Mouse (Mus musculus) kidney, postnatal 25 days (tissue): Measurements from ENCODE around the gene Synrg.

ENCODE experiments used
- DNase-seq, 2 experiments: peaks; one replicate each; pipeline ENCODE4 v3.0.0; 2021; ENCODE audit warnings: mixed read lengths in 2 of 2

Synrg gene

DNA sequence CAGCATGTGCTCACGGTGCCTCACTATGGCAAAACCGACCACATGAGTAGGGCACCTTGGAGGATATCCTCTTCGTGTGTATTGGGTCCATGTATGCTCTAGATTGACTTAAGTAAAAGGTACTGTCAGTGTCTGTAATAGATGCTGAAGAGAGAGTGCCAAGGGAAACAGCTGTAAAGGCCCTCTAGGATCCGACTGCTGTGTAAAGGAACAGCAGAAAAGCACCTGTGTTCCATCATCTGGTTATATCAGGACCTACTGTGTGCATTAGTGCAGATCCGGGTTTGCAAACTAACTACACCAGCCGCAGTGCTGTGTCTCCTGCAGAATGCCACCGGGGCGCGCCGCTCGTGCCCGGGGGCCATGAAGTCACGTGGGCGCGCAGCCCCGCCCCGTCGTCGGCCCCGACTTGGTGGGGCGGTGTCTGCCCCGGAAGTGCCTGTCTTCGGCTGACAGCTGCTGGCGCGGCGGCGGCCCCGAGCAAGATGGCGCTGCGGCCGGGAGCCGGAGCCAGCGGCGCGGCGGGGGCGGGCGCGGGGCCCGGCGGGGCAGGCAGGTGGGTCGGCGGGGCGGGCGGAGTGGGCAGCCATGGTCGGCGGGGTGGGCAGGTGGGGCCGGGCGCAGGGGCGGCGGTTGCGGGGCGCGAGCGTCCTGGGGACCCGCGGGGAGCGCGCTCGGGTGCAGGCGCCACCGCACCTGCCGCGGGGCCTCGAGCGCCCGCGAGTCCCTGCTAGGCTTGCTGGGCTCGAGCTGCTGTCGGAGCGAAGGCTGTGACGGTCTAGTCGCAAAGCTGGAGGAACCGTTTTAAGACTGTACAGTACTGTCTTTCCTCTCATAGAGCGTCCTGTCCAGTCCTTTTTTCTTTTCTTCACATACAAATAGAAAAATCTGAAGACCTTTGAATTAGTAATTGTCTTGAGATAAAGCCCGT lies at the start of gene Synrg:
TSS of gene Synrg (plus strand) at position 438 of the 931 bp plus-strand sequence.
- peak; percentile 92 to 96 for DNase-seq

DNA sequence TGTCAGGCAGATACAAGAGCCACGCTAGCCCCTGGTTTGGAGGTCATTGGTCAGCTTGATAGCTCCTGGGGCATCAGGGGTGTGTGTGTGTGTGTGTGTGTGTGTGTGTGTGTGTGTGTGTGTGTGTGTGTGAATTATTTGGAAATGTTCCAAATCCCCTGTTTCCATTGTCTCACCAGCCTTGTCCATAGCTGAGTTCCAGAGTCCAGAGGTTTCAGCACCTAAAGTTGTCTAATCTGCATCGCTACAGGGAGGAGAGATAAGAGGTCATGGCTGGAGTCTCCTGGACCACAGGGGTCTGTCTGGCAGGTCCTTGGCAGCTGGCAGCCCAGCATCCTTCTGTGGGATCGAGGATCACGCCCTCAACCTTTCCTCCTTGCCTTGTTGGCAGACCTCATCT lies 49.7 kb upstream of the Synrg start:
- no peak for DNase-seq

DNA sequence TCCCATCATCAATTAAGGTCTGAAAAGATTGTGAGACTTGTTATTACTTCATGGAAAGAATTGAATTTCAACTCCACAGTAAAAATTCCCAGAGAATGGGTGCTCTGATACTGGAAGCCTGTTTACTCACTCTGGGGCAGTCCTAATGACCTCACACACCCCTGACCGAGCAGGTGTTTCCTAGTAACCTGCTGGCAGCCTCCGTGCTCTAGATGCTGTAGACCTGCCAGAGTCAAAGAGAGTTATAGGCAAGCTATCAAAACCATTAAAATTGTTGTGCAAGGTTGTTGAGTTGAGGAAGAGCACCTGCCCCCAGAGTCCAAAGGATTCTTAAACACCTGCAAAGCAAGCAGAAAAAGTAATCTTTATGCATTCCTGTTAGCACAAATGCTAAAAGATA lies 41.6 kb upstream of the Synrg start:
- DNase-seq = peak in 1 of 2 experiments; percentile 54

DNA sequence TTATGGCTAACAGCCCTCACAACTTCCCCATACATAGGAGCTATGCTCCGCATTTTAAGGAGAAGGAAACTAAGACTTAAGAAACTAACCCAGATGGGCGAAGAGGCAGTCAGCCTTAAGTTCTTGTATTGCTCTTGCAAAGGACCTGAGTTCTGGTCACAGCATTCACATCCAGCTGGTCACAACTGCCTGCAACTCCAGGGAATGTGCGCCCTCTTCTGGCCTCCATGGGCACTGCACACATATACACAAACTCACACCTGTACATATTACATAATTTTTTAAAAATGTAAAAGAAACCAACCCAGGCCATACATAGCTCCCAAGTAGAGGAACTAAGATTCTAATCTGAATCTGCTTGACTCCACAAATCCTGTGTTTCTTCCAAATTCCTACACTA lies 37.1 kb upstream of the Synrg start:
- peak in 1 of 2 experiments; percentile 37 for DNase-seq

DNA sequence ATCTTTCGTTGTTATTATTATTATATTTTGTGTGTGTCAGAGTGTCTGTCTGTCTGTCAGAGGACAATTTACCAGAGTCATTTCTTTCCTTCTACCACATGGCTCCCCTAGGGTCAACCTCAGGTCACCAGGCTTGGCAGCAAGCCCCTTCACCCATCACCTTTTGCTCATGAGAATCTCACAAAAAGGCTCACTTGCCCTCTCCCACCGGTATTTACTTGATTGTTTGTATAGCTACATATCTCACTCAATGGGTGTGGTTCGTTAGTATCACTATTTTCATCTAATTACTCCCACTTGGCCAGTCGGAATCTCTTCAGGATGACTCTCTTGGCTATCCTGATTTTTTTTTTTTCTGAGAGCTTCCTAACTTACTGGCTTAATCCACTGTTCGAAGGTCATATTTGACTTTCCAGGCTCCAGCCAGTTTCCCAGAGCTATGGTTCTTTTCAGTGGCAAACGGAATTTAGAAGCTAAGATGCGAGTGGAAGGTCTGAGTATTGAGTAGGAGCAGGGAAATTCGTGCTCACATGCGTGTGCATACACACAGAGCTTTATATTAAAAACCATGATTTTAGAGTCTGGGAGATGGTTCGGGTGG lies 31.6 kb upstream of the Synrg start:
- DNase-seq = no peak

DNA sequence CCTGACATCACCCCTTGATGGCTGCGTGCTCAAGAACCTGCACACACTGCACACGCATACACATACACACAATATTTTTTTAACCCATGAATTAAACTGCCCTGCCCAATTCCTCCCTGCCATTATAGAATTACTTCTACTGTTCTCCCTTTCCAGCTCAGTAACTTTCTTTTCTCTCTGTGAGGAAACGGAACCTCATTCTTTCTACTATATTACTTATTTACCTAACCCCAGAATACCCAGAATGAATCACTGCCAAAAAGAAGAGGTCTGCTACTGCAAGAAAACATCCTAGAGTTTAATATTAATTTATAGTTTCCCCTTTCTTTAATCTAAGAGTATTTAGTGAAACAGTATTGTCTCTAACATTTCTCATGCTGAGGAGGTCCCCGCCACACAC lies 30.9 kb upstream of the Synrg start:
- no peak for DNase-seq

DNA sequence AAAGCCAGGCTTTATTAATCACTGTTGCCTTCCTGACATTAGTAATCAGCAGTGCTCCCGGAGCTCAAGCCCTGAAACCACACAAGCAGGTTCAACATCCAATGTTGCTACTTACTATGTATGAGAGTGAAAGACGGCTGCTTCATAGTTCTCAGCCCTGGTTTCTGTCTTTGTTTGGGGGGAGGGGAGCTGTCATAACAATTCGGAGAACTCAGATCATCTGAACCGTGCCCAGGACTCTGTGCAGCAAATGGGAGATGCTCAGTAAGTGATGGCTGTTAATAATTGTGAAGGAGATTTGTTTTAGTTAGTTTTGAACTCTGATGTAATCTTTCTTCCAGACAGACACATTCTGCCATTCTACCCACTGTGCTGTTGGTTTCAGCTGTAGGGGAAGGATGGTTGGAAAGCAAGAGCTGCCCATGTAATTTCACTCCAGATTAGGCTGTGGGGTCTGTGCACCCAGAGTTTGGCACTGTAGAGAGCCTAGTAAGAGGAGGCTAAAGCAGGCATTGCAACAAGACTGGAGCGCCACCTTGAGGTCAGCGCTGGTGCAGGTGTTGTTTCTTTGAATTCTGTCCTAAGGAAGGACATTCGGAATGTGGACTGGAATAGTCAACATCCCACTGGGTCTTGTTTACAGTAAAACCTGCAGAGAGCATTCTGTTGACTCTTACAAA lies 28.1 kb upstream of the Synrg start:
- peak; percentile 87 to 93 for DNase-seq

DNA sequence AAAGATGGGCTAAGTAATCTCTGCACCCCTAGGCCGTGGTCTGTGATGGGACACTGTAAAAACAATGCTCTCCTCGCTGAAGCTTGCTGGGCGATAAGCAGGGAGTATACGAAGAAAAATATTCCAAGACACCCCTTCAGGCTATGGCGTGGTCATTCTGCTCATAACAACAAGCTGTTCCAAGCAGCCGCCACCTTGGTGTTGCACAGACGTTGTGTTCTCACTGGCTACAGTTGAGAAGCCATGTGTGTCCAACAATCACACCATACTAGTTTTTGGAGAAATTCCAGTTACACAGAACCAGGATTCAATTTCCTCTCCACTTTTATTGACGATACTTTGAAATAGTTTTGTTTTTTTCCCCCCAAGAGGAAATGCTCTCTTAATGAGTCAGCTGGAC lies 25.7 kb upstream of the Synrg start:
- DNase-seq = peak in 1 of 2 experiments; percentile 48

DNA sequence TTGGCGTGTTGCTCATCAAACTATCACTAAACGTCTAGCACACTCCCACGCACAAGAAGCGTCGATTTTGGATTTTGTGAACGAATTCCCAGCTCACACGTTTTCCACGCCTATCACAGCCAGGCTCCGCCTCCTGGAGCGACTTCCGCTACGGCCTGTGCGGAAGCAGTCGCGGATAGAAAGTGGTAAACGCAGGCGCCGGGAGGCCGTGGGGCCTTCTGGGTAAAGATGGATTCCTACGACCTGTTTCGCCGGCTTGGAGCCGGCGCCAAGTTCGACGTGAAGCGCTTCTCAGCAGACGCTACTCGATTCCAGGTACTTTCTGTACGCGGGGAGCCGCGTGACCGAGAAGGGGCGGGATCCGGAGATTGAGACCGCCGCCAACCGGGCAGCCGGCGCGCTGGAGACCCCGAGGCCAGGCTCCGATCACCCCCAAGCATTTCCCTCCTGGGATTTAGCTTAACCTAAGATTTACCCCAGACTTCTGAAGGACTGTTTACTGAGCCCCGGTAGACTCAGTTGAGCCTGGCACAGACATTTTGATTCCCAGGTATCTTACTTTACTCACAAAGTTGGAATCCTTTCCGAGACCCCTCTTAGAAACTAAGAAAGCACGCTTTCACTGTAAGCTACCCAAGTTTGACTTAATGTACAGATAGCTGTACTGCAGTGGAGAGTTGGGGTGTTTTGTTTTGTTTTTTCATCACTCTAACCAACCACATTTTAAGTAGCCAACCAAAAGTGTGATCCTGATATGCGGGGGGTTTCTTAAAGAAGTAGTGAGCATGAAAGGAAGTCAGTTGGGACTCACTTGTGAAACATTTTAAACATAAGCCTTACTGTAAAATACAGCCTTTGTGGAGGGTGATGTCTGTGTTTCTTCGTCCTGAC lies 22.0 kb upstream of the Synrg start, which contains the start of gene Ddx52:
TSS of gene Ddx52 (plus strand) at position 113 of the 891 bp plus-strand sequence.
- peak; percentile 93 to 95 for DNase-seq

DNA sequence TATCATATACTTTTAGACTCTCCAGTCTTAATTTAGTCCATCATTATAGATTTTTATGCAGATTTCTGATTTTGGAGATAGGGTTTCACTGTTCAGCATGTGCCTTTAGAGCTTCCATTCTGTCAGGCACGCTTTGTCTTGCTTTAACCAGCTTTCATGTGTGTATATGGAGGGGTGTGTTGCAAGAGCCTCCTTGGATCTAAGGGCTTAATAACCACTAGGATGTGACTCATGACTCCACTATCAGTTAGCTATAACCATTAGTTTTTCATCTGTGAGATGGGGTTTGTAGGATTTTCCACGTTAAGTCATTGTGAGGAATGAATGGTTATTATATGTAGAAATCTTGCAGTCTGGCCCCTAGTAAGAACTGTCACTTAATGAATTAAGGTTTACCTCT lies 7.4 kb upstream of the Synrg start:
- DNase-seq = no peak

DNA sequence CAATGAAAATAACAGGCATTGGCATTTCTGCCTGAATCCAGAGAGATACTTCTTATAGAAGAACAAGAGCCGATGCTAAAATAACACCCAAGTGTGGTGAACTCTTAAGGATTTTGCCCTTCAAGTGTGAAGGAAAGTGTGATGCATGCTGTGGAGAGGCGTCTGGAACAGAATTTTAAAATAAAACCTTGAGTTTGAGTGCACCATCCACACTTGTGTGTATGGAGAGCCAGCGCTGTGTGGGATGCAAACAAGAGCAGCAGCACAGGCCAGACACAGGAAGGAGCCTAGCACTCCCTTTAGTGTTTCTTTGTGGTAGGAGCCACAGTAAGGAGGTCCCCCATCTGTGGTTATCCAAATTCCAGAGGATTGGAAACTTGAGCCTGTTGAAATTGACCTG lies 2.2 kb upstream of the Synrg start:
- DNase-seq = no peak

DNA sequence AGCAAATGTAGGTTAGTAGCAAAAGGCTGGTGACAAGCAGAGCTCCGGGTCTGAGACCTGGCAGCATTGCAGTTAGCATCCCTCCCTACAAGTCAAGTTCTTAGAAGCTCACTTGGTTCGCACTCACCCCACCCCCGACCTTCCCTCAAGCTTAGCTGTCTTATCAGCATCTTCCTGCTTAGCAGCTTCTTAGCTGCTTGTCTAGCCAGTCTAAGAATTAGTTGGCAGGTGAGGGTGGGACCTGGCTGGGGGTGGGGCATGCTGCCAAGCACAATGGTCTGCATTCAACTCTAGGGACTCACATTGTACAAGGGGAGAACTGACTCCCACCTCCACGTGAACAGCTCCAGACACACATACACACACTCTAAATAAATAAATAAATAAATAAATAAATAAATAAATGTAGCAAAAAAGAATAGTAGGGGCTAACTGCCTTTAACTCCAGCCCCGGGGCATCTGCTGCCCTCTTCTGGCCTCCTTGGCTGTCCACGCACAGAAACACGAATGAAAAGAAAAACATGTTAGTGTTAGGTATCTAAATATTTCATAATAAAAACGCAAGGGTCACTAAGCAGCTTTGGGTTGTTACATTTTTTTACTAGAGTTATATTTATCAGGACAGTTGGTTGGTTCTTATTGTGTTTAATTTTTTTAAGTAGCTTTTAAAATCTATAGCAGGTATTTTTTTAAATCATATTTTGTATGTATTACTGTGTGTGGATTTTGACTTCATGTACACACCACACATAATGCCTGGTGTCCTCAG lies 3.4 kb downstream of the Synrg start:
- DNase-seq = no peak

DNA sequence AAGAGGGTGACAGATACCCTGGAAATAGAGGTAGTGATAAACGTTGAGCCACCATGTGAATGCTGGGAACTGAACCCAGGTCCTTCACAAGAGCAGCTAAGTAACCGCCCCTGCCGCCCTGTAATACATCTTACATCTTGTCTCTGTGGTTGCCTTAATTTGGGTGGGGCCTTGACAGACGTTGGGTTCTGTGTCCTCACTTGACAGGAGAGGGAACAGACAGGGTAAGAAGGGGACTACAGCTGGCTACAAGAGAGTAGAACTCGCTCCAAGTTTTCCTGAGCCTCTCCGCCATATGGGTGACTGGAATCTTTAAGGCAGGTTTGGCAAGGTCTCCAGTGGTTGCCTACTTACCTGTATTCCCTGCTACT lies 4.0 kb downstream of the Synrg start:
- DNase-seq = no peak

DNA sequence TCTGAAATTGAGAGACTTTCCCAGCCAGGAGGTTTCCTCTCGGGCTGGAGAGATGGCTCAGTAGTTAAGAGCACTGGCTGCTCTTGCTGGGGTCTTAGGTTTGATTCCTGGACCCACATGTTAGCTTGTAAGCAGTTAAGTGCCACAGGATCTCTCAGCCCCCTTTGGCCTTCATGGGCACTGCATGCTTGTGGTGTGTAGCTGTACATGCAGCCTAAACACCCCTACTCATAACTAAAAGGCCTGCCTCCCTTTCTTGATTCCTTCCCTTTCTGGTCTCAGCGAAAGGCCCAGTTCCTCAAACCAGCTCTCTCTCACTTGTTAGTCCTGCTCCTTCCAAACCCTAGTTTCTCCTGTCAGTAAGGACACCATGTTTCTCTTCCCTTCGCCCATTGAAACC lies 4.8 kb downstream of the Synrg start:
- no peak for DNase-seq

DNA sequence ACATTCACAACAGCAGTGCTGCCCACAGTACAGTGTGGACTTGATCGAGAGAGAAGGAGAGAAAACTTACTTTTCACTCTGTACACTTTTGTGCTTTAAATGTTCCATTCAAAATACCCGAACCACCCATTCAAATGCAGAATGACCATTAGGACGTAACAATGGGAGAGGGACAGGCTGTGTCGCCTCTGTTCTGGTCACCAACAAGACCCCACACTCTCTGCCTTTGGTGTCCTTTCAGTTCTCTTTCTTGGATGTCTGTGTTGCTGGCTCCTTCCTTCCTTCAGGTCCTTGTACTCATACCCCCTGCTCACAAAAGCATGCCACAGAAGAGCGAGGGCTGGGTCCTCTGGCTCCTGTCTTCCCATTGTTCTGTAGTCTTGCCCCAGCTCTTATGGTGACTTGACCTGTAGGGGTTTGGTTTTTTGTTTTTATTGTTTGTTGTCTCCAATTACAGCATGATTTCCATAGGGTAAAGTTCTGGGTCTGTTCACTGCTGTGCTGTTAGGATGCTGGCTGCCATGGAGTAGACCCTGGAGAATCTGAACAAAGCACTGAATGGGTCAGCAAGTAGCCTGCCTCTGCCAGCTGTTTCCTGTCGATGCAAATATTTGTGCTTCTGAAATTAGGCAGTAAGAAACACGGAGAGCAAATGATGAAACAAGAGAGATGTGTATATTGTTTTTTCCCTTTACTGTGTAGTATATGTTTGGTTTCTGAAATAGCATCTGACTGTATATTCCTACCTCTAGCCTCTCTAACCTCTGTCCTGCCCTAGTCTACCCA lies 10.5 kb downstream of the Synrg start:
- no peak for DNase-seq

DNA sequence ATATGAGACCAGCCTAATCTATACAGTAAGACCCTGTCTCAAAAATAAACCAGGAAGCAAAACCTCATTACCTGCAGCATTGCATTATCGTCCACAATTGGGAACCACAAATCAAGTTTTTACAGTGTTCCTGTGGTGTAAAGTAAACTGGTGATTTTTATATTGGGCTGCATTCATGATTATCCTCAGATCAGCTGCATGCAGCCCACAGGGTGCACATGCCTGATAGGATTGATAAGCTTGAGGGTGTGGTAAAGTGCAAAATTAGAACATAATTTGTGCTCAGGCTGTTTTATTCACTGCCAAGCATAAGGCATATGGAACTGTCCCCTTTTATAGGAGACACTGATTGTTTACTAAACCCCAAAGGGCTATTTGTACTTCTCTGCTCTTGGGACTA lies 11.3 kb downstream of the Synrg start:
- no peak for DNase-seq

DNA sequence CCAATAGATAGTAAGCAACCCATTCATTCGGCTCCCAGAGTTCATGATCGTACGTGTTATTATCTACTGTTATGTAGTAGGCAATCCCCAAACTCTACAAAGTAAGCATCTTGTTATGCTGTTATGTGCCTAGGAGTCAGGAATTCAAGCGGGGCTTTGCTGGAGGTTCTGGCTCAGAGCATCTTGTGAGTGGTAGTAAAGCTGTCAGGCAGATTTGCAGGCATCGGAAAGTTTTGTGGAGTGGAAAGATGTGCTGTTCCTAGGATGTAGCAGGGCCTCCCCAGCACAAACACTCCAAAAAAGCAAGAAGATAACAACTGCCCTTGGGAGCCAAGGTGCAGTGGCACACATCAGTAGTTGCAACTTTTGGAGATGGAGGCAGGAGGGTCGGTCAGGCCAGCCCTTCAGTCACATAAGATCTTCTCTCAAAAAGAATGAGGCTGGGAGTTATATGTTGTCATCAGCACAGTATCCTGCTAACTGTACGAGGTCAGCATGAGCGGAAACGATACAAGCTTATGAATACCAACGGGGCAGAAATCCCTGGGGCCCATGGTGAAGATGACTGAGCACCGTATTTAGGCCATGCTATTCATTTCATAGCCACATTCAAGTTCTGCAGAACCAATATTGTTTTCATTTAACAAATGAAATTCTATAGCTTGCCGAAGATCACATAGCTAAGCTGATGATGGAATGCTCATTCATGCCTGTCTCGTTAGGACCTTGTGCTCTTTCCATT lies 12.2 kb downstream of the Synrg start:
- DNase-seq = no peak

DNA sequence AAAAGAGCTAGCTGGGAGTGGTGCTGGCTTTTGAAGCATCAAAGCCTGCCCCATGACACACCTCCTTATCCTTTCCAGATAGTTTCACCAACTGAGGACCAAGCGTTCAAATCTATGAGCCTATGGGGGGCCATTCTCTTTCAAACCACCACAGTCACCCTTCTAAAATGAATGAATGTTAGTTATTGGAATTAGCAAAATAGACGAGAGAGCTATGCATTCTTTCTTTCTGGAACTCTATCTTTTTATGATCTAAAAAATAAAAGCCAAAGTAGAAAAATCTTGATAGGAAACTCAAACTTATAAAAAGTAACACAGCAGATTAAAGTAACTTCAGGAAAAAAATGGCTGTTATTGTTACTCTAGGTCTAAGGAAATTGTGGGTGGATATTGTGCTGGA lies 13.6 kb downstream of the Synrg start:
- DNase-seq = no peak

DNA sequence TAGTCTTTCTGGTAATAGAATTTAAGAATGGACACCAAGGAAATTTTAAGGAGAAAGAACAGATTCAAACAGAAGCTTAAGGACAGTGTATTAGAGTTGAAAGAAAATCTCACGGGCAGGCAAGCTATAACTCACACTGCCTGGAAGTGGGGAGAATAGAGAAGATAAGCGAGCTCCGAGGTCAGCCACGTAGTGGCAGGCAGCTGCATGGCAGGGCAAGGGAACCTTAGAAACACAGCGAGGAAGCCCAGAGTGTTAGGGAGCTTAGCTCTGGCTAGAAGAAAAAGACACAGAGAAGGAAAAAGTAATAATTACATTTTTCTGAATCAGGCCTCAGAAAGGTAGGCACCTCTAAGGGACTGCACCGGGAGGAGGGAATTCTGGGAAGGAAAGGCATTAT lies 15.8 kb downstream of the Synrg start:
- no peak for DNase-seq

DNA sequence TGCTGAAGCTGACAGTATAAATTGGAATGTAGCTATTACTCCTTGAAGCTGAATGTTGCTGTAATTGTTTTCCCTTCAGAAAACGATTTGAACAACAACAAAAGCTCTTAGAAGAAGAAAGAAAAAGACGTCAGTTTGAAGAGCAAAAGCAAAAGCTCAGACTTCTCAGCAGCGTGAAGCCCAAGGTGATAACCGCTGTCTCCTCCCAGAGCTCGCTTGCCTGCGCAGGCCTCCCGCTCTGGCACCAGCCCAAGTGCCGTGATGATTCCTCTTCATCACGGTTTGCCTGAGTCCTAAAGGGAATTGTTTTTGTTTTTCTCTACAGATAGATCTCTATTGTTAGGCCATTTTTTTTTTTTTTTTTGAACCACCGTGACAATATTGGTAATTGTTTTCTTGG lies 17.1 kb downstream of the Synrg start:
- no peak for DNase-seq
